In genomic region chr17:87460669-87461498, GRCm38 (mm10) we compare ENCODE assay signal across 8 mouse cellular contexts. TPM values are rescaled to one million over a fixed set of nuclear protein-coding genes. Genes with fewer than 3 reads are reported as not detected.
A peak's percentile ranks its signal among the peaks of the same experiment; 100 is the strongest.
DNase-seq lines count a peak whose midpoint lies in the region; ATAC-seq lines count a peak whose summit lies in the region.

No protein-coding gene starts in this region.

- H3K36me3 ChIP-seq in heart, embryonic 15.5 days, result no peaks in the 10 kb centered on the region
- no peaks in the 10 kb centered on the region for H3K36me3 ChIP-seq in forebrain, embryonic 11.5 days (ENCODE audit: control insufficient read depth, insufficient read depth, low read length)
- no peaks in the 10 kb centered on the region for H3K36me3 ChIP-seq in kidney, embryonic 14.5 days (ENCODE audit: control insufficient read depth, insufficient read depth, low read length)
- H3K36me3 ChIP-seq in neural tube, embryonic 12.5 days, result no peaks in the 10 kb centered on the region

- H3K4me2 ChIP-seq in heart, embryonic 15.5 days, result peak overlapping the region; percentile 59
- peak overlapping the region; percentile 18; the same call in 1 of the 2 replicates for H3K4me2 ChIP-seq in forebrain, embryonic 11.5 days (ENCODE audit: low read depth, low read length, severe bottlenecking)
- peak overlapping the region; percentile 24 for H3K4me2 ChIP-seq in kidney, embryonic 14.5 days (replicated peaks; ENCODE audit: low read depth, low read length)
- H3K4me2 ChIP-seq in neural tube, embryonic 12.5 days (replicated peaks), result peak overlapping the region; percentile 46

- peak overlapping the region; percentile 41 for H3K9ac ChIP-seq in heart, embryonic 15.5 days
- no peak overlapping the region for H3K9ac ChIP-seq in forebrain, embryonic 11.5 days (ENCODE audit: low read length)
- H3K9ac ChIP-seq in kidney, embryonic 14.5 days (ENCODE audit: low read depth, low read length), result peak overlapping the region; percentile 23; the same call in 1 of the 2 replicates
- no peak overlapping the region for H3K9ac ChIP-seq in neural tube, embryonic 12.5 days

- no peaks in the 10 kb centered on the region for H3K27me3 ChIP-seq in heart, embryonic 15.5 days
- H3K27me3 ChIP-seq in forebrain, embryonic 11.5 days (ENCODE audit: control insufficient read depth, insufficient read depth, low read length), result no peaks in the 10 kb centered on the region; the same call in 1 of the 2 replicates
- no peaks in the 10 kb centered on the region for H3K27me3 ChIP-seq in kidney, embryonic 14.5 days (ENCODE audit: control insufficient read depth, insufficient read depth, low read length)
- no peaks in the 10 kb centered on the region for H3K27me3 ChIP-seq in neural tube, embryonic 12.5 days (replicated peaks)

- WGBS in heart, embryonic 15.5 days, result 45% methylated on average over 17 of the region's 17 CpGs
- WGBS in forebrain, embryonic 11.5 days, result 20% methylated on average over 17 of the region's 17 CpGs
- 20% methylated on average over 17 of the region's 17 CpGs for WGBS in kidney, embryonic 14.5 days
- WGBS in neural tube, embryonic 12.5 days, result 27% methylated on average over 17 of the region's 17 CpGs

- no peak for DNase-seq in heart, postnatal 36 days
- DNase-seq in forebrain, embryonic 11.5 days (ENCODE audit: low spot score), result peak; percentile 57
- no peak for DNase-seq in thymus, adult 18-20 months
- no peak for DNase-seq in urinary bladder, postnatal 36 days (ENCODE audit: low spot score in 2 of 2)
- no peak for DNase-seq in layer of hippocampus, postnatal 14 days (ENCODE audit: low spot score in 2 of 2)

- no peaks in the 10 kb centered on the region for H3K9me3 ChIP-seq in heart, embryonic 15.5 days (replicated peaks)
- no peaks in the 10 kb centered on the region for H3K9me3 ChIP-seq in forebrain, embryonic 11.5 days (ENCODE audit: control insufficient read depth, low read length)
- no peaks in the 10 kb centered on the region for H3K9me3 ChIP-seq in kidney, embryonic 14.5 days (ENCODE audit: control insufficient read depth, low read length)
- no peaks in the 10 kb centered on the region for H3K9me3 ChIP-seq in neural tube, embryonic 12.5 days

- no peak for ATAC-seq in heart, embryonic 15.5 days (replicated peaks; ENCODE audit: insufficient number of reproducible peaks, insufficient read depth, low FRiP score, low read depth)
- ATAC-seq in forebrain, embryonic 11.5 days (replicated peaks; ENCODE audit: low FRiP score), result peak; percentile 40; the same call in 1 of the 2 replicates
- no peak for ATAC-seq in kidney, embryonic 14.5 days (ENCODE audit: low FRiP score, low TSS enrichment)
- peak; percentile 63 for ATAC-seq in neural tube, embryonic 12.5 days (ENCODE audit: low FRiP score, low read depth)

- peak overlapping the region; percentile 86 for H3K27ac ChIP-seq in heart, embryonic 15.5 days
- no peak overlapping the region for H3K27ac ChIP-seq in forebrain, embryonic 11.5 days (ENCODE audit: low read depth, low read length)
- peak overlapping the region; percentile 57; the same call in 1 of the 2 replicates for H3K27ac ChIP-seq in kidney, embryonic 14.5 days (ENCODE audit: low read depth, low read length)
- H3K27ac ChIP-seq in neural tube, embryonic 12.5 days, result peak overlapping the region; percentile 54; the same call in 1 of the 2 replicates

- peak overlapping the region; percentile 26 for H3K4me3 ChIP-seq in heart, embryonic 15.5 days
- H3K4me3 ChIP-seq in forebrain, embryonic 11.5 days (ENCODE audit: low read depth, low read length), result no peak overlapping the region
- 0 out of 2 replicates have a peak overlapping the region, but pooled peaks have one; percentile 11 for H3K4me3 ChIP-seq in kidney, embryonic 14.5 days (ENCODE audit: low read length)
- H3K4me3 ChIP-seq in neural tube, embryonic 12.5 days, result no peak overlapping the region

- intact Hi-C loops in heart, postnatal 36 days (cut with DNase I), result loop anchor here (5.0 to 10.0 kb wide), 2 partner anchors 66 to 214 kb away; partner anchors contain the start of gene Msh2

- peaks cover 33% of the 10 kb centered on the region for H3K4me1 ChIP-seq in heart, embryonic 15.5 days (replicated peaks)
- peaks cover 17% of the 10 kb centered on the region for H3K4me1 ChIP-seq in forebrain, embryonic 11.5 days (replicated peaks; ENCODE audit: control insufficient read depth, insufficient read depth, low read length)
- H3K4me1 ChIP-seq in kidney, embryonic 14.5 days (ENCODE audit: control insufficient read depth, insufficient read depth, low read length), result peaks cover 35% of the 10 kb centered on the region
- peaks cover 45% of the 10 kb centered on the region for H3K4me1 ChIP-seq in neural tube, embryonic 12.5 days

RNA-seq across cellular contexts. Expression of gene Calm2, which starts 14.1 kb away (rescaled TPM):
- polyA plus RNA-seq in heart, embryonic 15.5 days (2015; fragmentation: Nextera tagmentation; extraction: Ambion mirVana), result 543 and 549 TPM in 2 replicates
- total RNA-seq in heart, postnatal 36 days (2021), result 100 to 1,000 TPM; 133 to 154 TPM
- 1,239 and 1,306 TPM in 2 replicates for polyA plus RNA-seq in forebrain, embryonic 11.5 days (2014; fragmentation: Nextera tagmentation; extraction: Ambion mirVana)
- polyA plus RNA-seq in kidney, embryonic 14.5 days (2014; fragmentation: Nextera tagmentation; extraction: Ambion mirVana), result 1,015 and 1,361 TPM in 2 replicates
- polyA plus RNA-seq in neural tube, embryonic 12.5 days (2016; fragmentation: Nextera tagmentation; extraction: Ambion mirVana), result 1,679 and 1,888 TPM in 2 replicates
- total RNA-seq in layer of hippocampus, postnatal 14 days (2021), result 1,000 to 10,000 TPM; 2,088 to 2,105 TPM

RNA-seq across cellular contexts. Expression of gene Stpg4, which starts 33.3 kb away (rescaled TPM):
- 0.23 TPM in 1 of 2 replicates, not detected in the other for polyA plus RNA-seq in heart, embryonic 15.5 days (2015; fragmentation: Nextera tagmentation; extraction: Ambion mirVana)
- not detected for total RNA-seq in heart, postnatal 36 days (2021)
- not detected in 2 replicates for polyA plus RNA-seq in forebrain, embryonic 11.5 days (2014; fragmentation: Nextera tagmentation; extraction: Ambion mirVana)
- 0.51 TPM in 1 of 2 replicates, not detected in the other for polyA plus RNA-seq in kidney, embryonic 14.5 days (2014; fragmentation: Nextera tagmentation; extraction: Ambion mirVana)
- not detected in 2 replicates for polyA plus RNA-seq in neural tube, embryonic 12.5 days (2016; fragmentation: Nextera tagmentation; extraction: Ambion mirVana)
- total RNA-seq in layer of hippocampus, postnatal 14 days (2021), result not detected

Comparison
In these comparisons a context has a peak if more than half of its experiments do, and no peak if none do; other contexts are left out.
1. ATAC-seq: peak in forebrain, embryonic 11.5 days (single experiment) and neural tube, embryonic 12.5 days (single experiment); none in heart, embryonic 15.5 days (single experiment) and kidney, embryonic 14.5 days (single experiment).
2. H3K4me3 ChIP-seq: peak in heart, embryonic 15.5 days (single experiment) and kidney, embryonic 14.5 days (single experiment); none in forebrain, embryonic 11.5 days (single experiment) and neural tube, embryonic 12.5 days (single experiment).
3. H3K9ac ChIP-seq: peak in heart, embryonic 15.5 days (single experiment) and kidney, embryonic 14.5 days (single experiment); none in forebrain, embryonic 11.5 days (single experiment) and neural tube, embryonic 12.5 days (single experiment).
4. Peak in every context shown above with its lines, with median percentiles within 50 percentile points of each other: H3K4me2 ChIP-seq.